Mouse (Mus musculus) midbrain, embryonic 11.5 days (tissue): ENCODE measurements around the gene Fcf1. TPM values are rescaled to one million over a fixed set of nuclear protein-coding genes. Genes with fewer than 3 reads are reported as not detected.

Source experiments
- ATAC-seq: fragments of 200-750 bp; cut with Nextera tagmentation; 2 replicates; pipeline ENCODE4 v1.8.0; 2017; ENCODE audit warnings: moderate TSS enrichment, moderate library complexity; ENCODE audit not compliant: low FRiP score
- DNase-seq: peaks from one replicate; pipeline ENCODE4 v3.0.0; 2015; ENCODE audit warnings: low spot score; ENCODE audit errors: missing footprints
- H3K27ac ChIP-seq: fragments of 300-500 bp; sonication (generic); 2 replicates; pipeline ENCODE4 v1.5.1; 2014; ENCODE audit warnings: low read depth, low read length
- H3K27me3 ChIP-seq: fragments of 300-500 bp; sonication (generic); 2 replicates; pipeline ENCODE4 v1.6.1; 2014; ENCODE audit warnings: mild to moderate bottlenecking, low read length, moderate library complexity, mixed read lengths; ENCODE audit not compliant: control insufficient read depth, insufficient read depth
- H3K36me3 ChIP-seq: fragments of 300-500 bp; sonication (generic); 2 replicates; pipeline ENCODE4 v1.6.1; 2014; ENCODE audit warnings: mild to moderate bottlenecking, low read length, moderate library complexity, mixed read lengths; ENCODE audit not compliant: control insufficient read depth, insufficient read depth
- H3K4me1 ChIP-seq: fragments of 300-500 bp; sonication (generic); 2 replicates; pipeline ENCODE4 v1.6.1; 2014; ENCODE audit warnings: low read length; ENCODE audit not compliant: control insufficient read depth, insufficient read depth
- H3K4me2 ChIP-seq: fragments of 300-500 bp; sonication (generic); 2 replicates; pipeline ENCODE4 v1.6.1; 2014; ENCODE audit warnings: mild to moderate bottlenecking, moderate library complexity
- H3K4me3 ChIP-seq: fragments of 300-500 bp; sonication (generic); 2 replicates; pipeline ENCODE4 v1.5.1; 2014; ENCODE audit warnings: low read depth, low read length
- H3K9ac ChIP-seq: fragments of 300-500 bp; sonication (generic); 2 replicates; pipeline ENCODE4 v1.6.1; 2014; ENCODE audit warnings: low read length
- H3K9me3 ChIP-seq: fragments of 300-500 bp; sonication (generic); 2 replicates; pipeline ENCODE4 v1.6.1; 2016; ENCODE audit warnings: low read length; ENCODE audit not compliant: control insufficient read depth
- WGBS: fragments of 180-500 bp; shearing (Covaris S2); extraction: QIAGEN DNeasy Blood & Tissue Kit; methylation state at CpG from one replicate; pipeline ENCODE4 v1.1.7; 2014; 5-methylcytosine and 5-hydroxymethylcytosine counted together
- polyA plus RNA-seq: library from polyadenylated mRNA; unstranded; fragments of >200 nt; fragmentation: Nextera tagmentation; extraction: Ambion mirVana; gene quantifications from 2 replicates; pipeline ENCODE4 v1.2.1, GENCODE M21; 2014

Fcf1 gene
- polyA plus RNA-seq, 1 experiment from 2014 or later = 164 TPM

- peaks cover 4% of the 10 kb centered on the region; the same call in 1 of the 2 replicates for H3K36me3 ChIP-seq
- WGBS = 94% methylated on average over 21 of the region's 21 CpGs
These were observed 27.4 kb upstream of the Fcf1 start for GRCm38 (mm10) chr12:84943006-84943952.

GRCm38 (mm10) chr12:84944150-84944812, 26.4 kb upstream of the Fcf1 start:
- Histone ChIP-seq H3K9me3 (no peaks in the 10 kb centered on the region), H3K4me3 (no peak overlapping the region), H3K9ac (no peak overlapping the region), H3K4me1 (no peaks in the 10 kb centered on the region), H3K4me2 (no peak overlapping the region), H3K27me3 (no peaks in the 10 kb centered on the region), H3K27ac (no peak overlapping the region), H3K36me3 (peaks cover 4% of the 10 kb centered on the region; the same call in 1 of the 2 replicates)
- DNase-seq (no peak), ATAC-seq (no peak)
- WGBS = 90% methylated on average over 4 of the region's 4 CpGs

More at GRCm38 (mm10) chr12:84943006-84943952, 27.4 kb upstream of the Fcf1 start:
- Histone ChIP-seq H3K4me2 (no peak overlapping the region), H3K4me1 (no peaks in the 10 kb centered on the region), H3K4me3 (no peak overlapping the region), H3K27ac (no peak overlapping the region), H3K27me3 (no peaks in the 10 kb centered on the region), H3K9ac (no peak overlapping the region), H3K9me3 (no peaks in the 10 kb centered on the region)
- ATAC-seq = no peak
- DNase-seq = no peak

GRCm38 (mm10) chr12:84944813-84945553, 25.7 kb upstream of the Fcf1 start:
- WGBS = 90% methylated on average over 9 of the region's 9 CpGs
- H3K4me2 ChIP-seq = no peak overlapping the region
- H3K36me3 ChIP-seq = peaks cover 6% of the 10 kb centered on the region; the same call in 1 of the 2 replicates
- ATAC-seq = no peak
- no peaks in the 10 kb centered on the region for H3K9me3 ChIP-seq
- DNase-seq = no peak
- no peak overlapping the region for H3K27ac ChIP-seq
- no peaks in the 10 kb centered on the region for H3K4me1 ChIP-seq
- H3K27me3 ChIP-seq = no peaks in the 10 kb centered on the region
- H3K4me3 ChIP-seq = no peak overlapping the region
- H3K9ac ChIP-seq = no peak overlapping the region

GRCm38 (mm10) chr12:84947894-84948583, 22.7 kb upstream of the Fcf1 start:
- no peaks in the 10 kb centered on the region for H3K27me3 ChIP-seq
- 78% methylated on average over 2 of the region's 2 CpGs for WGBS
- DNase-seq (no peak), ATAC-seq (no peak)
- no peaks in the 10 kb centered on the region for H3K9me3 ChIP-seq
- no peak overlapping the region for H3K27ac ChIP-seq
- H3K36me3 ChIP-seq = peaks cover 6% of the 10 kb centered on the region; the same call in 1 of the 2 replicates
- H3K4me3 ChIP-seq = no peak overlapping the region
- H3K4me2 ChIP-seq = no peak overlapping the region
- H3K4me1 ChIP-seq = no peaks in the 10 kb centered on the region
- no peak overlapping the region for H3K9ac ChIP-seq

- no peak overlapping the region for H3K4me2 ChIP-seq
- H3K27me3 ChIP-seq = no peaks in the 10 kb centered on the region
- peaks cover 6% of the 10 kb centered on the region; the same call in 1 of the 2 replicates for H3K36me3 ChIP-seq
- 94% methylated on average over 6 of the region's 6 CpGs for WGBS
- DNase-seq (no peak), ATAC-seq (no peak)
- H3K9me3 ChIP-seq = no peaks in the 10 kb centered on the region
- H3K9ac ChIP-seq = no peak overlapping the region
- no peak overlapping the region for H3K27ac ChIP-seq
- H3K4me1 ChIP-seq = no peaks in the 10 kb centered on the region
- no peak overlapping the region for H3K4me3 ChIP-seq
These were observed 22.0 kb upstream of the Fcf1 start for GRCm38 (mm10) chr12:84948584-84949285.

- WGBS = 95% methylated on average over 6 of the region's 6 CpGs
- Histone ChIP-seq H3K27ac (no peak overlapping the region), H3K9ac (no peak overlapping the region), H3K4me1 (no peaks in the 10 kb centered on the region), H3K36me3 (0 out of 2 replicates have a peak, but pooled peaks cover 4% of the 10 kb centered on the region), H3K4me3 (no peak overlapping the region), H3K4me2 (no peak overlapping the region), H3K9me3 (no peaks in the 10 kb centered on the region), H3K27me3 (no peaks in the 10 kb centered on the region)
- DNase-seq (no peak), ATAC-seq (no peak)
These were observed 19.9 kb upstream of the Fcf1 start for GRCm38 (mm10) chr12:84950763-84951162.

GRCm38 (mm10) chr12:84951531-84951930, 19.2 kb upstream of the Fcf1 start:
- no peak overlapping the region for H3K4me3 ChIP-seq
- 0 out of 2 replicates have a peak, but pooled peaks cover 4% of the 10 kb centered on the region for H3K36me3 ChIP-seq
- H3K9me3 ChIP-seq = no peaks in the 10 kb centered on the region
- ATAC-seq = no peak
- WGBS = 41% methylated on average over 8 of the region's 8 CpGs
- no peak overlapping the region for H3K9ac ChIP-seq
- H3K4me1 ChIP-seq = no peaks in the 10 kb centered on the region
- no peak for DNase-seq
- no peak overlapping the region for H3K4me2 ChIP-seq
- H3K27me3 ChIP-seq = no peaks in the 10 kb centered on the region
- no peak overlapping the region for H3K27ac ChIP-seq

- 86% methylated on average over 1 of the region's 1 CpGs for WGBS
These were observed 18.3 kb upstream of the Fcf1 start for GRCm38 (mm10) chr12:84952351-84952750.

More at GRCm38 (mm10) chr12:84952351-84952750, 18.3 kb upstream of the Fcf1 start:
- no peak for ATAC-seq
- no peaks in the 10 kb centered on the region for H3K4me1 ChIP-seq
- no peaks in the 10 kb centered on the region for H3K9me3 ChIP-seq
- H3K4me3 ChIP-seq = no peak overlapping the region
- H3K27me3 ChIP-seq = no peaks in the 10 kb centered on the region
- H3K36me3 ChIP-seq = 0 out of 2 replicates have a peak, but pooled peaks cover 4% of the 10 kb centered on the region
- no peak overlapping the region for H3K27ac ChIP-seq
- H3K4me2 ChIP-seq = no peak overlapping the region
- H3K9ac ChIP-seq = no peak overlapping the region
- DNase-seq = no peak
